Mouse (Mus musculus) gonadal fat pad, adult 2 months (tissue): ENCODE data around the gene Tctex1d2. TPM values are rescaled to one million over a fixed set of nuclear protein-coding genes. Genes with fewer than 3 reads are reported as not detected.

Experiments used
- DNase-seq: peaks from one replicate; pipeline ENCODE4 v3.0.0-alpha.2; 2012; ENCODE audit warnings: low read depth
- polyA plus RNA-seq: library from polyadenylated mRNA; depleted of rRNA; stranded (reverse); fragments of >200 nt; gene quantifications from 2 replicates; pipeline ENCODE4 v1.2.3, GENCODE M21; 2012; rRNA removed

The Tctex1d2 gene
- polyA plus RNA-seq, 1 experiment = 10.8 TPM

DNA sequence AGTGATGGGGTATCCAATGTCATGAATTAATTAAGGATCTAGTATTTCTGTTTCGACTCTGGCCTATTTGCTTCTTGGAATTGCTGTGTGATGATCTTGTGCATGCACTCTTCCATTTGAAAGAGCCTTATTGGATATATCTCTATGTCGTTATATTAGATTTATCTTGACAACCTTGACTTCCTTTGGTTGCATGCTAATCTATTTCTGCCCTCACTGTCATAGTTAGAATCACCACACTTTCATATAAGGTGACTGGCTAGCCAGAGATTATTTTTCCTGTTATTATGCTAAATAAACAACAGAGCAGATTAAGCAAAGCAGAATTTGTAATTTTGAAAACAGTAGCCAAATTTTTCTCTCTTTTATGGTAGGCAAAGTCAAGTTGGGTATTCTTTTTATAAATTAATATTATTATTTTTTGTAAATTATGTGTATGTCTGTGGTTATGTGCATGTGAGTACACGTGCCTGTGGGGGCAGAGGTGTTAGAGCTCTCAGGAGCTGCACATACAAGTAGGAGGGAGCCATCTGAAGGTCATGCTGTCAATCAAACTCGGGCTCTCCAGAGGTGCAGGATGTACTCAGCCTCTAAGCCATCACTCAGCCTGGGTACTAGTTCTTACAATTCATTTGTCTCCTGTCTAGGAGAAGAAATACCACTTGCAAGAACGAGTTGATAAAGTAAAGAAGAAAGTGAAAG is 50.1 kb downstream of the Tctex1d2 start:
- no peak for DNase-seq

DNA sequence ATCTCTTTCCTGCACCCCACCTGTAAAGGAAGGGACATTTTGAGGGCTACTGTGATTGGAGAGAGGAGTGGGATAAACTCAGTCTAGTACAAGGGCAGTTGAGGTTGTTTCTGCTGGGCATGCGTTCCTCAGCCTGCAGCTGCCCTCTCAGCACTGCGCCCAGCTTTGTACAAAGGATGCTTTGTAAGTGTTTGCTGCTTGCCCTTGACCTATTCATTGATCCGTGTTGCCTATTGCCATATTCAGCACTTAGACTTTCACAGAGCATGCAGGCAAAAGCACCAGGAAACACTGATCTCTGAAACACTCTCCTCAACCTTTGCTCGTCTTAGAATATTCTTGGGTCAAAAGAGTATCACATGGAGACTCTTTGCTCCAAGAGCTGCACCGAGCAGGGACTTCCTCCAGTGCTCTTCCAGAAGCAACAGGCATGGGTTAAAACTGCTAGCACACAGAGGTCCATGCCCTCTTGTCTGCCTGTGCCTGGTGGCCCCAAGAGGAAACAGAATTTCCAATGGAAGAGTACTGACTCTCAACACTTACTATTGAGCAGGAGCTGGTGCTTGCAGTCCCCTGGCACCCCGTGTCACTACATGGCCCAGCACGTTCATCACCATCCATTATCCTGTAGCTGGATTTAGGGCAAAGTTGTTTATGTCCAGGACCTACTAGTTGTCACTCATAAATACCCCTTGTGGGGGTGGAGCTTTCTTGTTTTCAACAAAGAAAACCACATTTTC is 52.9 kb downstream of the Tctex1d2 start:
- no peak for DNase-seq

GRCm38 (mm10) chr16:32477315-32477714 is 57.8 kb downstream of the Tctex1d2 start:
- DNase-seq = no peak

Other genes starting within 250 kb of the Tctex1d2 start
- gene Bex6, start 239.9 kb upstream of the Tctex1d2 start, polyA plus RNA-seq = not detected in 2 replicates
- 6.8 and 8.6 TPM in 2 replicates for gene Fbxo45, start 172.5 kb upstream of the Tctex1d2 start, polyA plus RNA-seq
- gene Wdr53, start 172.5 kb upstream of the Tctex1d2 start, polyA plus RNA-seq = 9.1 and 9.5 TPM in 2 replicates
- not detected in 2 replicates for gene Smco1, start 148.2 kb upstream of the Tctex1d2 start, polyA plus RNA-seq
- 7.6 and 12.0 TPM in 2 replicates for gene Rnf168, start 142.2 kb upstream of the Tctex1d2 start, polyA plus RNA-seq
- 10.9 and 22.6 TPM in 2 replicates for gene Ubxn7, start 87.4 kb upstream of the Tctex1d2 start, polyA plus RNA-seq
- 0.27 and 0.60 TPM in 2 replicates for gene Tm4sf19, start 19.2 kb upstream of the Tctex1d2 start, polyA plus RNA-seq
- gene Pcyt1a, start 11.2 kb downstream of the Tctex1d2 start, polyA plus RNA-seq = 27.9 and 33.0 TPM in 2 replicates
- gene Slc51a, start 68.2 kb downstream of the Tctex1d2 start, polyA plus RNA-seq = 0.04 TPM in 1 of 2 replicates, not detected in the other
- 0.25 and 0.30 TPM in 2 replicates for gene Zdhhc19, start 76.6 kb downstream of the Tctex1d2 start, polyA plus RNA-seq
- 10.3 and 11.3 TPM in 2 replicates for gene Tfrc, start 189.2 kb downstream of the Tctex1d2 start, polyA plus RNA-seq
- 93.2 and 108 TPM in 2 replicates for gene Tnk2, start 224.2 kb downstream of the Tctex1d2 start, polyA plus RNA-seq